Mouse (Mus musculus) G1E (cell line): ENCODE results near the gene Jmjd1c.

Experiments used
- CTCF ChIP-seq: IDR thresholded peaks from 2 replicates; pipeline ENCODE4 v1.5.1; 2012; ENCODE audit warnings: low read depth, low read length, inconsistent platforms, mixed read lengths
- GATA1 ChIP-seq: IDR thresholded peaks from 2 replicates; pipeline ENCODE4 v1.6.1; 2012; ENCODE audit warnings: borderline replicate concordance, low read length, inconsistent platforms, mixed read lengths
- GATA2 ChIP-seq: IDR thresholded peaks from 2 replicates; pipeline ENCODE4 v1.6.1; 2012; ENCODE audit warnings: low read depth, low read length, inconsistent platforms, borderline replicate concordance
- POLR2AphosphoS5 ChIP-seq: IDR thresholded peaks from 2 replicates; pipeline ENCODE4 v1.6.1; 2012; ENCODE audit warnings: low read depth, low read length, inconsistent platforms; ENCODE audit not compliant: insufficient replicate concordance
- TAL1 ChIP-seq: conservative IDR thresholded peaks from 2 replicates; pipeline ENCODE4 v1.6.1; 2012; ENCODE audit warnings: low read depth, low read length, inconsistent platforms, mixed read lengths

- TF ChIP-seq CTCF (no peak), TAL1 (no peak), GATA2 (no peak), GATA1 (no peak), POLR2AphosphoS5 (no peak)
Observed at GRCm38 (mm10) chr10:67055867-67056856, 39.8 kb upstream of the Jmjd1c start.
